Mouse (Mus musculus) lung, postnatal 0 days (tissue): Measurements from ENCODE around the gene Akap5.

Experiments
- CTCF ChIP-seq: IDR thresholded peaks from 2 replicates; pipeline ENCODE4 v1.5.1; 2016; ENCODE audit warnings: antibody characterized with exemption, mild to moderate bottlenecking
- EP300 ChIP-seq: IDR thresholded peaks from 2 replicates; pipeline ENCODE4 v1.6.1; 2016; ENCODE audit warnings: antibody characterized with exemption, mild to moderate bottlenecking, control low read depth

GRCm38 (mm10) chr12:76375506-76375905 lies 50.8 kb downstream of the Akap5 start:
- no peak for TF ChIP-seq CTCF
- TF ChIP-seq EP300, result no peak
